Mouse (Mus musculus) limb, embryonic 15.5 days (tissue): ENCODE measurements around the gene Actl10. TPM values are rescaled to one million over a fixed set of nuclear protein-coding genes. Genes with fewer than 3 reads are reported as not detected.

Source experiments
- ATAC-seq: fragments of 200-750 bp; cut with Nextera tagmentation; 2 replicates; pipeline ENCODE4 v1.8.0; 2017; ENCODE audit warnings: low read depth, moderate TSS enrichment; ENCODE audit not compliant: insufficient number of reproducible peaks, low FRiP score, low TSS enrichment
- H3K27ac ChIP-seq: fragments of 300-500 bp; sonication (generic); 2 replicates; pipeline ENCODE4 v1.5.1; 2015; ENCODE audit warnings: moderate library complexity, mild to moderate bottlenecking, inconsistent platforms
- H3K27me3 ChIP-seq: fragments of 300-500 bp; sonication (generic); 2 replicates; pipeline ENCODE4 v1.6.1; 2015; ENCODE audit warnings: inconsistent platforms
- H3K36me3 ChIP-seq: fragments of 300-500 bp; sonication (generic); 2 replicates; pipeline ENCODE4 v1.6.1; 2015; ENCODE audit warnings: inconsistent platforms
- H3K4me1 ChIP-seq: fragments of 300-500 bp; sonication (generic); 2 replicates; pipeline ENCODE4 v1.6.1; 2015; ENCODE audit warnings: inconsistent platforms
- H3K4me2 ChIP-seq: fragments of 300-500 bp; sonication (generic); 2 replicates; pipeline ENCODE4 v1.6.1; 2015; ENCODE audit warnings: mild to moderate bottlenecking, inconsistent platforms
- H3K4me3 ChIP-seq: fragments of 300-500 bp; sonication (generic); 2 replicates; pipeline ENCODE4 v1.5.1; 2015; ENCODE audit warnings: mild to moderate bottlenecking, inconsistent platforms
- H3K9ac ChIP-seq: fragments of 300-500 bp; sonication (generic); 2 replicates; pipeline ENCODE4 v1.6.1; 2015; ENCODE audit warnings: inconsistent platforms
- H3K9me3 ChIP-seq: fragments of 300-500 bp; sonication (generic); 2 replicates; pipeline ENCODE4 v1.6.1; 2016; ENCODE audit warnings: inconsistent platforms
- WGBS: fragments of 180-500 bp; shearing (Covaris S2); methylation state at CpG from one replicate; pipeline ENCODE4 v1.1.7; 2015; 5-methylcytosine and 5-hydroxymethylcytosine counted together
- polyA plus RNA-seq: library from polyadenylated mRNA; unstranded; fragments of >200 nt; fragmentation: Nextera tagmentation; extraction: Ambion mirVana; gene quantifications from 2 replicates; pipeline ENCODE4 v1.2.1, GENCODE M21; 2015

Actl10 gene
- polyA plus RNA-seq, 1 experiment from 2014 or later = 0.19 TPM

DNA sequence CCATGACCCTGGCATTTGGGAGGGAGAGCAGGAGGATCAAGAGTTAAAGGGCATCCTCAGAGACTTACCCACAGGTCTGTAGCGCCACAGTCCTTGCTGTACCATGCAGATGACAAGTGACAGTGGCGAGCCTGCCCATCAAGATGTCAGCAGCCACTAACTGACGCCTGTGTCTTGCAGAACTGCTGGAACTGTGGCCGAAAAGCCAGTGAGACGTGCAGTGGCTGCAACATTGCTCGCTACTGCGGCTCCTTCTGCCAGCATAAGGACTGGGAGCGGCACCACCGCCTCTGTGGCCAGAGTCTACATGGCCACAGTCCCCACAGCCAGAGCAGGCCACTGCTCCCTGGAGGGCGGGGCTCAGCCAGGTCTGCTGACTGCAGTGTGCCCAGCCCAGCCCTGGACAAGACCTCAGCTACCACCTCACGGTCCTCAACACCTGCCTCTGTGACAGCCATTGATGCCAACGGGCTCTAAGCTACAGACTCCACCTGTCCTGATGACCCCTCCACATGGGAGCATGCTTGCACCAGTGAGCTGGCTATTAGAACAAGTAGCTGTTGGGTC lies 16.8 kb upstream of the Actl10 start:
- Histone ChIP-seq H3K27ac (no peak overlapping the region), H3K27me3 (no peaks in the 10 kb centered on the region), H3K4me2 (no peak overlapping the region), H3K9me3 (no peaks in the 10 kb centered on the region), H3K36me3 (peaks cover 61% of the 10 kb centered on the region), H3K9ac (no peak overlapping the region), H3K4me1 (no peaks in the 10 kb centered on the region), H3K4me3 (no peak overlapping the region)
- 93% methylated on average over 12 of the region's 12 CpGs for WGBS
- ATAC-seq = no peak

DNA sequence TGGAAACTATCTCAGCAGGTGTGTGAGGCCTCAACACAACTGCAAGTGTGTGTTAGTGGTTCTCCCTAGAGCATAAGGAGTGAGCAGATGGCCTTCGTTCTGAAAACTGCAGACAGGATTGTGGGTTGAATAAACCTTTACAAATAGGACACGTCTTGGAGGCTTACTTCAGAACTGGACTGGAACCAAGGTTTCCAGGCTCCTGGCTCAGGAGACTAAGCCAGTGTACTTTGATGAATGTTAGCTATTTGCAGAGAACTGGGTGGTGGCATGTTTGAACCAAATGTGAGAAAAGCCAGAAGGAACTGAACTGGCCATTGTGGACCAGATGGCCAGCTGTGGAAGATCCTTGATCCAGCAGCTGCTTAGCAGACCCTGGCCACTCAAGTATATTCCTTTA lies 13.3 kb upstream of the Actl10 start:
- Histone ChIP-seq H3K4me2 (no peak overlapping the region), H3K27ac (0 out of 2 replicates have a peak overlapping the region, but pooled peaks have one; percentile 48), H3K9ac (no peak overlapping the region), H3K36me3 (peaks cover 31% of the 10 kb centered on the region), H3K4me3 (no peak overlapping the region), H3K9me3 (no peaks in the 10 kb centered on the region), H3K4me1 (no peaks in the 10 kb centered on the region; the same call in 1 of the 2 replicates), H3K27me3 (no peaks in the 10 kb centered on the region)
- WGBS = 49% methylated on average over 2 of the region's 2 CpGs
- ATAC-seq = no peak

DNA sequence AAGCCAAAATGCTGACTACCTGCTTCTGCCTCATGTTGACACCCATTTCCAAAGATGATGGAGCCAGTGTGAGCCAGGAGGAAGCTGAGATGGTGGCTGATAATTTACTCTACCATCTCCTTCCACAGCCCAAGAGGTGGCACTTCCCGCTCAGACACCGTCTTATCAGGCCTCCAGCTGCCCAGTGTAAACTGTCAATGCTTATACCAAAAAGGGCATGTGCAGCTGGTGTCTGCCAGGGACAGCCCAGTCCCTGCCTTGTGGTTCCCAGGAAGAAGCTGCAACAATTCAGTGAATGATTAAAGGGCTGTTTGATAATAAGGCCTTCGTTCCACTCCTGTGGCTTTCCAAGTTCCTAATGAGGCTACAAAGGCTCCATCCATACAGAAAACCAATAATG lies 12.9 kb upstream of the Actl10 start:
- 68% methylated on average over 3 of the region's 3 CpGs for WGBS
- H3K4me2 ChIP-seq = no peak overlapping the region
- peaks cover 4% of the 10 kb centered on the region; the same call in 1 of the 2 replicates for H3K4me1 ChIP-seq
- no peak for ATAC-seq
- no peak overlapping the region for H3K9ac ChIP-seq
- peaks cover 29% of the 10 kb centered on the region for H3K36me3 ChIP-seq
- no peak overlapping the region for H3K4me3 ChIP-seq
- H3K27ac ChIP-seq = 0 out of 2 replicates have a peak overlapping the region, but pooled peaks have one; percentile 48
- H3K27me3 ChIP-seq = no peaks in the 10 kb centered on the region
- H3K9me3 ChIP-seq = no peaks in the 10 kb centered on the region

DNA sequence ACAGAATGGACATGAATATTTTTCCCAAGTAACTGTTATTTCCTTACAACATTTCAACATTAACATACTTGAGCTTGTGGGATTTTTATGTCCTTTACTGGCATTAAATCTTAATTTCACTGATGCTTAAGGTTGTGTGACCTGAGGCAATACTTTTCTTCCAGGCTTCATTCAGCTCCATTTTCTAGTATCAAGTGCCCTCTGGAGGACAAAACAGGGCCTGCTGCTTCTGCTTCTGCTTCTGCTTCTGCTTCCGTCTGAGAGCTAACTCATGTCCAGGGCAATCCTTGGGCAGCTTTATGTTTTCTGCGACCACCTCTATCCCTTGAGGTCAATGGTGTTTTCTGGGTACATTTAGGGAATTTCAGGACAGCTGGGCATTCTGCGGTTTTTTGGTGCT lies 11.9 kb upstream of the Actl10 start:
- peaks cover 22% of the 10 kb centered on the region for H3K36me3 ChIP-seq
- no peaks in the 10 kb centered on the region for H3K27me3 ChIP-seq
- WGBS = 73% methylated on average over 3 of the region's 3 CpGs
- no peaks in the 10 kb centered on the region for H3K9me3 ChIP-seq
- no peak overlapping the region for H3K9ac ChIP-seq
- no peak overlapping the region for H3K27ac ChIP-seq
- peaks cover 7% of the 10 kb centered on the region; the same call in 1 of the 2 replicates for H3K4me1 ChIP-seq
- no peak overlapping the region for H3K4me3 ChIP-seq
- ATAC-seq = no peak
- H3K4me2 ChIP-seq = no peak overlapping the region

DNA sequence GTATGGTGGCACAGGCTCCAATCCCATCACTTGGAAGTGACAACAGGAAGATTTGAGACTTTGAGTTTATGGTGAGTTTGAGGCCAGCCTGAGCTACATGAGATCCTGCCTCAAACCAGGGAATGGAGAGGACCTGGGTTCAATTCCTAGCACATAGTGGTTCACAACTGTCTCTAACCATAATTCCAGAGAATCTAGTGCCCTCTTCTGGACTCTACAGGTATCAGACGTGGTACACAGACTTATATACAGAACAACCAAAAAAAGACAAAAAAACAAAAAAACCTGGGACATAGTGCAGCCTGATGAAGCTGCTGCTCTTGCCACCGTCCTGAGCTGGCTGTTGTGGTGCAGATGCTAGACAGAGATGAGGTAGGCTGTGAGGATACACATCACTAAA lies 9.9 kb upstream of the Actl10 start:
- no peak overlapping the region for H3K4me3 ChIP-seq
- no peak overlapping the region for H3K4me2 ChIP-seq
- peaks cover 4% of the 10 kb centered on the region; the same call in 1 of the 2 replicates for H3K36me3 ChIP-seq
- no peaks in the 10 kb centered on the region for H3K9me3 ChIP-seq
- 80% methylated on average over 2 of the region's 2 CpGs for WGBS
- peaks cover 7% of the 10 kb centered on the region; the same call in 1 of the 2 replicates for H3K4me1 ChIP-seq
- ATAC-seq = no peak
- no peaks in the 10 kb centered on the region for H3K27me3 ChIP-seq
- no peak overlapping the region for H3K27ac ChIP-seq
- H3K9ac ChIP-seq = no peak overlapping the region

DNA sequence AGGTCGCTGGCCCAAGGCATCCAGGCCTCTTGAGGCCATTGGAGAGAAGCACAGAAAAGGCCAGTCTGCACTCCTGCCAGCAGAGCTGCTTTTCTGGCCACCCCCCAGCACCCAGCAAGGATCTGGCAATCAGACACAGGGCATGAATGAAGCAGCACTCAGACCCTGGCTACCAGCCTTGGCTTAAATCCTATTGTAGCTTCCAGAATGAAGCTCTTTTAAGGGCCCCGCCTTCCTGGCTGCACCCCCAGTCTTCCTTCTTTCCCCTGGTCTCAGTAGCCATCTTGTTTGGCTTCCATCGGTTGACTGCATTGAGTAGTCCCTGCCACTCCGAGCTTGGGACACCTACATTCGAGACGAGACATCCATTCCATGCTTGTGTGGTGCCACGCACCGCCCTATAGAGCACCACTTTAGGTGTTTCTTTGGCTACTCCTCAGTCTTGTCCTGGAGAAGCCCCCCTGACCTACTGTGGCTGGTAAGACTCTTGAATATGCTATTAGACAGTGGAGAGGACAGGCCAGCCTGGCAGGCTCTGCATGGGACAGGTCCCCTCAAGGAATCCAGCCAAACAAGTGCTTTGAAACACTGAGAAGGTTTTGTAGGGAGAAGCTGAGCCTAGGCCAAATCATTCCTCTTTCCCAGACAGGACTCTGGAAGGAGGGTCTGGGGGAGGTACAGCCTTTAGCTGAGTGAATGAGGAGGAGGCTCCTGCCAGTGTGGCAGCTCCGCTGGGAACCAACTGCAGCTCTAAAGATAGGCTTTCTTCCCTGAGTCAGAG lies 7.8 kb upstream of the Actl10 start:
- H3K4me3 ChIP-seq = no peak overlapping the region
- no peaks in the 10 kb centered on the region for H3K27me3 ChIP-seq
- peaks cover 9% of the 10 kb centered on the region; the same call in 1 of the 2 replicates for H3K4me1 ChIP-seq
- H3K36me3 ChIP-seq = no peaks in the 10 kb centered on the region
- ATAC-seq = no peak
- peak overlapping the region; percentile 3; the same call in 1 of the 2 replicates for H3K27ac ChIP-seq
- no peaks in the 10 kb centered on the region for H3K9me3 ChIP-seq
- no peak overlapping the region for H3K4me2 ChIP-seq
- no peak overlapping the region for H3K9ac ChIP-seq
- 91% methylated on average over 9 of the region's 9 CpGs for WGBS

DNA sequence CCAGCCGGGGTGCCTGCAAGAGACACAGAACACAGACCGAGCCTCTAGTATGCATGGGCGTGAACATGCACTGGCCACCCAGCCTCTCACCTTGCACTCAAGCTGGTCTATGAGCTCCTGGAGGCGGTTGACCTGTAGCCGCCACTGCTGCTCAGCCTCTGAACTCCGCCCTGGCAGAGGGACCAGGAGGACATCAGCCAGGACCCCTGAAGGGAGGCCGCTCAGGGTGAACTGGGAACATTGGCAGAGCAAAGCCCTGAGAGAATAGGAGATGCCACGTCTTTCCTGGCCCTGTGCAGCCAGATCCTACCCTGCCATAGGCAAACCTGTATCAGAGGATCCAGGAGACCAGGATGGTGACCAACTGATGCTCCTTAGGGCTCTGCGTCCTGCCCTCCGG lies 4.9 kb upstream of the Actl10 start, which contains the start of gene 1700003F12Rik:
Gene 1700003F12Rik (plus strand): TSS at position 375 of the 400 bp plus-strand sequence.
- H3K9me3 ChIP-seq = no peaks in the 10 kb centered on the region
- peaks cover 23% of the 10 kb centered on the region for H3K4me1 ChIP-seq
- WGBS = 93% methylated on average over 10 of the region's 10 CpGs
- peaks cover 13% of the 10 kb centered on the region; the same call in 1 of the 2 replicates for H3K27me3 ChIP-seq
- no peaks in the 10 kb centered on the region for H3K36me3 ChIP-seq
- ATAC-seq = no peak
- no peak within 1 kb of the TSS for H3K9ac ChIP-seq
- H3K27ac ChIP-seq = no peak within 1 kb of the TSS
- no peak within 1 kb of the TSS for H3K4me2 ChIP-seq
- H3K4me3 ChIP-seq = no peak within 1 kb of the TSS

DNA sequence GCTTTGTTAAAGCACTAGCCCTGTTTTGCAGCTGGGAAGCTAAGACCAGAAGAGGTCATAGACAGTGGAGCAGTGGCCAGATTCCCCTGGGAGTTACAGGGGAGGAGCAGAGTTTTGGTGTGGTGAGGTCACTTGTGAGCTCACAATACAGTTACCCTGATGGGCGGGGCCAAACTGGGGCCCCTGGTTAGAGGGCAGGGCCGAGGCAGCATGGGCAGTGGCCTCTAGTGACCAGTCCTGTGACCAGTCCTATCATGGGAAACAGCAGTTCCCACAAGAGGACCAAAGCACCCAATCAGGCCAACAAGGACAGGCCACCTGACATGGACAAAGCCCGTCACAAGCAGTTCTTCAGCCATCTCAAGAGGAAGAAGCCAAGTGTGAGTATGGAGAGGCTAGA lies 2.9 kb upstream of the Actl10 start:
- 59% methylated on average over 3 of the region's 3 CpGs for WGBS
- H3K4me2 ChIP-seq = no peak overlapping the region
- ATAC-seq = no peak

DNA sequence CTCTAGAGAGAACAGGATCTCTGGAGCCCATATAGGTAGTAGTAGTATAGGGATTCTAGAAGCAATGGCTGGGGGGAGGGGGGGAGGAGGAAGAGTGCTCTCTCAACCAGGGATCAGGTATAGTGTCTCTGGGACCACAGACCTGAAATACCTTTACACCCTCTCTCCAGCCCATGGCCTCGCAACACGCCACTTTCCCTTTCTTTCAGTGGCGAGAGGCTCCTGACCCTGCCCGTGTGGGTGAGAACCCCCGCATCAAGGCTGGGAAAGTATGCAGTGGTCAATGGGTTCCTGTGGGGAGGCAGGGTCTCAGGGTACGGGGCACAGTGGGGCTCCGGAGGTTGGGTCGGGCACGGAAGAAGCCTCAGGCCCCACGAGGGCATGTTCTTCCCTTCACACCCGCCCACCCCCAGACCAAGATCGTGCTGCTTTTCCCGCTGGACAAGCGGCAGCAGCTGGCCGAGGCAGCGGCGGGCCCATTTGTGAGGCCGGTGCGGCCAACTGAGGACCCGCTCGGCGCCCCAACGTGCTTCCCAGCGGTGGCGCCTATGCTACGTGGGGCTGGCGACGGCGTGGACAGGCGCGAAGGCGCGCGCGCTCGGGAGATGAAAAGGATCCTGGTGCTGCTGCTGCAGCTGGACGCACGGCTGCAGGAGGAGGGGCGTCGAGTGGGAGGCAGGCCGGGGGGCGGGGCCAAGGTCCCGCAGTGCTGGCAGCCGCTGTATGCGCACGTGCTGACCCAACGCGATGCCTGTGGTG lies 2.3 kb upstream of the Actl10 start:
- H3K27ac ChIP-seq = no peak overlapping the region
- H3K4me1 ChIP-seq = peaks cover 28% of the 10 kb centered on the region
- H3K36me3 ChIP-seq = no peaks in the 10 kb centered on the region
- ATAC-seq = peak; percentile 55; the same call in 1 of the 2 replicates
- no peaks in the 10 kb centered on the region for H3K9me3 ChIP-seq
- peak overlapping the region; percentile 96 for H3K4me2 ChIP-seq
- peak overlapping the region; percentile 49 for H3K4me3 ChIP-seq
- H3K9ac ChIP-seq = peak overlapping the region; percentile 35
- H3K27me3 ChIP-seq = peaks cover 13% of the 10 kb centered on the region; the same call in 1 of the 2 replicates
- 3% methylated on average over 48 of the region's 48 CpGs for WGBS

More for the DNA sequence above, 2.9 kb upstream of the Actl10 start:
- no peak overlapping the region for H3K9ac ChIP-seq
- no peak overlapping the region for H3K27ac ChIP-seq
- no peaks in the 10 kb centered on the region for H3K36me3 ChIP-seq
- peaks cover 32% of the 10 kb centered on the region for H3K4me1 ChIP-seq
- peaks cover 13% of the 10 kb centered on the region; the same call in 1 of the 2 replicates for H3K27me3 ChIP-seq
- H3K9me3 ChIP-seq = no peaks in the 10 kb centered on the region
- no peak overlapping the region for H3K4me3 ChIP-seq

DNA sequence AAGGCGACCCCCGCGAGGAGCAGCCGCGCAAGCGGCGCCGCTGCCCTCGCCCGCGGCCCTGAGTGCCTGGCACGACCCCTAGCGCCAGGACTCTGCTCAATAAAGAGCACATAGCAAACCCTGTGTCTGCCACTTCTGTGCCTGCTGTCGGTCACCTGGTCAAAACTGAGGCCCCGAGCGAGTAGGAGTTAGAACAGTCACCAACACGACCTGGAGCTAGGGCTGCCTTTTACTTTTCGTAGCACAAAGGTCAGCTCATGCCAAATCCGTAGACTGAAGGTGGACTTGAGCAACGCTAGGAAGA lies 1.7 kb upstream of the Actl10 start:
- Histone ChIP-seq H3K36me3 (no peaks in the 10 kb centered on the region), H3K27me3 (peaks cover 13% of the 10 kb centered on the region; the same call in 1 of the 2 replicates), H3K4me3 (peak overlapping the region; percentile 49), H3K4me2 (peak overlapping the region; percentile 96), H3K9ac (no peak overlapping the region), H3K27ac (no peak overlapping the region), H3K9me3 (no peaks in the 10 kb centered on the region), H3K4me1 (peaks cover 28% of the 10 kb centered on the region)
- WGBS = 15% methylated on average over 20 of the region's 20 CpGs
- ATAC-seq = no peak

DNA sequence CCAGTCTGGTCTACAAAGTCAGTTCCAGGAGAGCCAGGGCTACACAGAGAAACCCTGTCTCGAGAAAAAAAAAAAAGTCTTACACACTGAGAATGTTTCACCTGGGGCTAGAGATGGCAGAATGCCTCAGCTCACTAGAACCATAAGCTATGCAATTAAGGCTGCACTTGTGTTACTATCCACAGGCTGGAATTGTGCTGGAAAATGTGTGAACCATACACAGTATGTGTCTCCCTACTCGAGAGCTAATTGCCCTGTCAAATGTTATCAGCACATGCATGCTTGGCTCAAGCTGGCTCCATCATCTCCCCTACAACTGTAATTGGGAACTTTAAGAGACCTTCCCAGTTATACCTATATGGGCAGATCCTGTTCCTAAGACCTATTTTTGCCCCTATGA lies 639 bp upstream of the Actl10 start:
- ATAC-seq = no peak
- no peak overlapping the region for H3K9ac ChIP-seq
- no peak overlapping the region for H3K4me3 ChIP-seq
- H3K4me2 ChIP-seq = no peak overlapping the region
- no peaks in the 10 kb centered on the region for H3K9me3 ChIP-seq
- H3K4me1 ChIP-seq = peaks cover 28% of the 10 kb centered on the region
- WGBS = 67% methylated on average over 2 of the region's 2 CpGs
- no peak overlapping the region for H3K27ac ChIP-seq
- peaks cover 13% of the 10 kb centered on the region; the same call in 1 of the 2 replicates for H3K27me3 ChIP-seq
- H3K36me3 ChIP-seq = no peaks in the 10 kb centered on the region
